Mouse (Mus musculus): Measurements from ENCODE around the gene Klrb1c.

DNA sequence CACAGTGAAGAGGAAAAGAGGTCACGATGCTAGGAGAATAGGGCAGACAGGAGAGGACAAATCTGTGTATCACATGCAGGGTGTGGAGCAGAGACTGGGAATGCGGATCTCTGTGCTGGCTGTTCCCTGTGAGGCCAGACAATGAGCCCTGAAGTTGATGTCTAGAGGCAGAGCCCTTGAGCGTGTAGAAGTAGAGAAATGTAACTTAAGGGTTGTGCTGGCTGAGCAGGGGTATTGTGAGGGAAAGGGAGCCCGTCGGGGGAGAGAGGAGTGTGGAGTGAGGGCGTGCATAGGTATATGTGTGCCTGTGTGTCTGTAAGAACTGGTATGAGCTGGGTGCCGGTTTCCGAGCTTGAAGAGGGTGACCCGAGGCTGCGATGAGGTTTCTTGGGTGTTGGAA lies 13.5 kb upstream of the Klrb1c start:
- TF ChIP-seq CTCF (IDR thresholded peaks at IDR 0.05; ENCODE audit: control insufficient read depth, insufficient read depth, low read length): no peak
- TF ChIP-seq POLR2A (IDR thresholded peaks at IDR 0.05; ENCODE audit: borderline replicate concordance, control insufficient read depth, low read depth, low read length): no peak
